Mouse (Mus musculus): ENCODE measurements around the gene Rab5c. TPM values are rescaled to one million over a fixed set of nuclear protein-coding genes. Genes with fewer than 3 reads are reported as not detected.

Gene Rab5c
- total and polyA plus RNA-seq, 3 experiments: 249 to 263 TPM; not detected in 1

GRCm38 (mm10) chr11:100741348-100741747 is 3.3 kb upstream of the Rab5c start:
- Histone ChIP-seq H3K4me3 (ENCODE audit: control insufficient read depth in 1 of 2, insufficient read depth in 1 of 2, low read depth in 2 of 2, low read length in 2 of 2) (no peak overlapping the region), H3K36me3 (ENCODE audit: control insufficient read depth in 1 of 2, insufficient read depth in 2 of 2, low read length in 2 of 2) (peaks cover 0 to 8% of the 10 kb centered on the region in 2 experiments; a peak in 1 of 4 replicates), H3K79me2 (ENCODE audit: control insufficient read depth, insufficient read depth, low read length, poor library complexity) (peaks cover 14% of the 10 kb centered on the region), H3K9ac (ENCODE audit: control insufficient read depth, low read depth, low read length, poor library complexity, severe bottlenecking) (no peak overlapping the region), H3K27ac (ENCODE audit: control insufficient read depth, low read depth, low read length) (no peak overlapping the region), H3K27me3 (ENCODE audit: control insufficient read depth in 1 of 2, insufficient read depth in 2 of 2, low read length in 2 of 2) (no peaks in the 10 kb centered on the region), H3K9me3 (replicated peaks; ENCODE audit: insufficient read depth, low read length) (no peaks in the 10 kb centered on the region), H3K4me1 (ENCODE audit: control insufficient read depth in 1 of 2, insufficient read depth in 2 of 2, low read length in 2 of 2) (peaks cover 0 to 8% of the 10 kb centered on the region in 2 experiments; a peak in 2 of 4 replicates)
- no peak for TF ChIP-seq POLR2AphosphoS5 (IDR thresholded peaks at IDR 0.05; ENCODE audit: borderline replicate concordance, low read depth, low read length)
- TF ChIP-seq RCOR1 (IDR thresholded peaks at IDR 0.05; ENCODE audit: low read depth, low read length): no peak
- TF ChIP-seq NRF1 (IDR thresholded peaks at IDR 0.05; ENCODE audit: insufficient read depth, low read depth, low read length, poor library complexity, severe bottlenecking): no peak
- TF ChIP-seq TBP (IDR thresholded peaks at IDR 0.05; ENCODE audit: low read depth, low read length): no peak
- TF ChIP-seq CTCF (IDR thresholded peaks at IDR 0.05 in 2 of 3, conservative IDR thresholded peaks at IDR 0.05 in 1 of 3; ENCODE audit: control insufficient read depth in 1 of 3, insufficient read depth in 1 of 3, low read depth in 2 of 3, low read length in 3 of 3, poor library complexity in 1 of 3, severe bottlenecking in 1 of 3): no peak
- TF ChIP-seq SIN3A (IDR thresholded peaks at IDR 0.05; ENCODE audit: low read length): no peak
- DNase-seq (ENCODE audit: low read depth, low spot score): no peak

- H3K79me2 ChIP-seq (ENCODE audit: control insufficient read depth, insufficient read depth, low read length, poor library complexity): peaks cover 40% of the 10 kb centered on the region
- H3K4me1 ChIP-seq (ENCODE audit: control insufficient read depth in 1 of 2, insufficient read depth in 2 of 2, low read length in 2 of 2): peaks cover 2 to 21% of the 10 kb centered on the region in 2 experiments; a peak in 3 of 4 replicates
- peak overlapping the region; percentile 82 for H3K9ac ChIP-seq (ENCODE audit: control insufficient read depth, low read depth, low read length, poor library complexity, severe bottlenecking)
- no peak for TF ChIP-seq ELF1 (IDR thresholded peaks at IDR 0.05; ENCODE audit: low read depth, low read length)
- TF ChIP-seq ETS1 (IDR thresholded peaks at IDR 0.05; ENCODE audit: low read depth, low read length): no peak
- no peak for TF ChIP-seq POLR2AphosphoS5 (IDR thresholded peaks at IDR 0.05; ENCODE audit: borderline replicate concordance, low read depth, low read length)
- TF ChIP-seq MAX (IDR thresholded peaks at IDR 0.05; ENCODE audit: low read length): peak; percentile 4; the same call in 1 of the 2 replicates
- TF ChIP-seq NELFE (IDR thresholded peaks at IDR 0.05; ENCODE audit: low read depth, low read length): no peak
- TF ChIP-seq SMC3 (IDR thresholded peaks at IDR 0.05; ENCODE audit: low read depth, low read length): 0 out of 2 replicates have a peak, but pooled peaks have one; percentile 1
- TF ChIP-seq ZNF384 (IDR thresholded peaks at IDR 0.05; ENCODE audit: low read depth, low read length): peak; percentile 6; the same call in 1 of the 2 replicates
- TF ChIP-seq ZKSCAN1 (IDR thresholded peaks at IDR 0.05; ENCODE audit: low read depth, low read length): no peak
- TF ChIP-seq MYC (IDR thresholded peaks at IDR 0.05; ENCODE audit: low read depth, low read length): no peak
- H3K9me3 ChIP-seq (replicated peaks; ENCODE audit: insufficient read depth, low read length): no peaks in the 10 kb centered on the region
- DNase-seq (ENCODE audit: low read depth, low spot score): peak; percentile 52
- H3K4me3 ChIP-seq (ENCODE audit: control insufficient read depth in 1 of 2, insufficient read depth in 1 of 2, low read depth in 2 of 2, low read length in 2 of 2): peak overlapping the region; percentile 61 to 74
- H3K36me3 ChIP-seq (ENCODE audit: control insufficient read depth in 1 of 2, insufficient read depth in 2 of 2, low read length in 2 of 2): peaks cover 0 to 20% of the 10 kb centered on the region in 2 experiments; a peak in 3 of 4 replicates
- no peaks in the 10 kb centered on the region for H3K27me3 ChIP-seq (ENCODE audit: control insufficient read depth in 1 of 2, insufficient read depth in 2 of 2, low read length in 2 of 2)
- peak overlapping the region; percentile 74; the same call in 1 of the 2 replicates for H3K27ac ChIP-seq (ENCODE audit: control insufficient read depth, low read depth, low read length)
Observed at GRCm38 (mm10) chr11:100738749-100739148, 734 bp upstream of the Rab5c start.
